Mouse (Mus musculus) gastrocnemius, adult 8-10 months (tissue): ENCODE results near the gene Vmn2r13. TPM values are rescaled to one million over a fixed set of nuclear protein-coding genes. Genes with fewer than 3 reads are reported as not detected.
"Not testable (repeated sequence)": the region's sequence is repeated elsewhere in the genome, so short reads cannot be mapped to it uniquely, and the experiment has no call there.

ENCODE experiments used
- DNase-seq, 2 experiments: peaks; one replicate each; pipeline ENCODE4 v3.0.0; 2022; ENCODE audit warnings: low spot score in 2 of 2
- total RNA-seq, 4 experiments: library from RNA; stranded (reverse); gene quantifications; 2 replicates each; pipeline ENCODE4 v1.2.4; 2022

Gene Vmn2r13
- not detected for total RNA-seq

DNA sequence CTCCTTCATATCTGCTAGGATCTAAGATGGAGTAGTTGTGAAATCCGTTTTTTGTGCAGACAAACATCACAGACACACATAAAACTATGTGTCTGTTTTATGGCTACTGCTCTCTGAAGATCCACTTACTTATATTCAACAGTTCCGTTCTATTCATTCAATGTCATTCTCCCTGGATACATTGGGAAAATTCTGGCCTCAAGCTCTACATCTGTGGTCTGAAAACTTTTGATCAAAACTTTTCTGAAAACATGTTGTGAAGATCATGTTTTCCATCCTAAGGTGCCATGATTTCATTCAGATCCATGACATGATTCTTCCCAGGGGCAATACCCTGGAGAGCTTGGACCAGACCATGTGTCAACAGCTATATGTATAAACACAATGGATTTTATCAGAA lies at the start of gene Vmn2r13:
TSS of gene Vmn2r13 (minus strand) at position 101 of the 400 bp plus-strand sequence.
- not testable (repeated sequence) for DNase-seq

DNA sequence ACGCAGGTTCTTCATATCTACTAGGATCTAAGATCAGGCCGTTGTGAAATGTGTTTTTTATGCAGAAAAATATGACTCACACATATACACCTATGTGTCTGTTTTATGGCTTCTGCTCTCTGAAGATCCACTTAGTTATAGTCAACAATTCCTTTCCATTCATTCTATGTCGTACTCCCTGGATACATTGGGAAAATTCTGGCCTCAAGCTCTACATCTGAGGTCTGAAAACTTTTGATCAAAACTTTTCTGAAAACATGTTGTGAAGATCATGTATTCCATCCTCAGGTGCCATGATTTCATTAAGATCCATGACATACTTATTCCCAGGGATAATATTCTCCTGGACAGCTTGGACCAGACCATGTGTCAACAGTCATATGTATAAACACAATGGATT lies 32.6 kb upstream of the Vmn2r13 start, which contains the start of gene Vmn2r14:
TSS of gene Vmn2r14 (minus strand) at position 101 of the 400 bp plus-strand sequence.
- DNase-seq, result no peak

DNA sequence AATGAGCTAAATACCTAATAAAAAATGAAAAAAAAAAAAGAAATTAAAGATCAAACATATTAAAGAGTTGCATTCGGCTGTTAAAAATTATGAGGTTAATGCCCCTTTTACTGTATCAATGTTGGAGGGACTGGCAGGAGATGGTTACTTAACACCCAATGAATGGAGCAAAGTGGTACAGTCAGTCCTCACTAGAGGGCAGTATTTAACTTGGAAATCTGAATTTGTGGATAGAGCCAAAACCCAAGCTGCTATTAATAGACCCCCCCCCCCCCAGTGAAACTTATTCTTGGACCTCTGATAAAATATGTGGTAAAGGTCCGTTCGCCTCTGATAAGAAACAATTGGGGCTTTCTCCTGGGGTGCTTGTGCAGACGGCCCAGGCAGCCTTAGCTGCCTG lies 25.1 kb downstream of the Vmn2r13 start:
- DNase-seq, result not testable (repeated sequence)

DNA sequence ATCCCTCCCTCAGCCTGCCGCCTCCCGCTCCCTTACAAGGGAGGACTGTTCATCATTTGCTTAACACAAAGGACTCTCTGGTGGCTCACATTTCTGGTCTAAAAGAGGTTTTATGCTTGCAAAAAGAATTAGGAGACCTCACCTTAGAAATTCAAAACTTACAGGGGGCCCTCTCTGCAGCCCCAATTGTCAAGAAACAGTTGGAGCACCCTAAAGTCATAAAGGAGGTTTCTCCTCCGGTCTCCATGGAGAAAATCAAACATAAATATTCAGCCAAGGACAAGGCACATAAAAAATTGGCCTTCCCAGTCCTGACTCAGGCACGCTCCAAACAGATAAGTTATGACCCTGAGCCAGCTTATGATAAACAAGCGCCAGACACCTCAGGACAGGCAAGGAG lies 31.9 kb downstream of the Vmn2r13 start:
- DNase-seq, result no peak

DNA sequence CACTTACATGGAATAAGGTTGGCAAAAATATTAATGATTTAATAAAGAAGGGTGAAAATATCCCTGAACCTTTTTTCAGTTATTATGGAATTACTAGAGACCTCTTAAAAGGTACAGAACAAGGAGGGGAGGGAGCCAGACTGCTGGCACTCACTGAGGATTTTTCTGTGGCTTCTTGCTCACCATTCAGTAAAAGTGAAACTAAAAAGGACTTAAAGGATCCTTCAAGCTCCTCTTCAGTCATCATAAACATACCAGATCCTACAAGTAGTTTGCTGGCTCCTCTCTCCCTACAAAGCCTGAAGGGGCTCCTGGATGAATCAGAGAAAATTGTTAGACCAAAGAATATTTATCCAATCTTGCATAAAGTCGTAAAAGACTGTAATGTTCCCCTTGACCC lies 32.4 kb downstream of the Vmn2r13 start:
- not testable (repeated sequence) for DNase-seq

DNA sequence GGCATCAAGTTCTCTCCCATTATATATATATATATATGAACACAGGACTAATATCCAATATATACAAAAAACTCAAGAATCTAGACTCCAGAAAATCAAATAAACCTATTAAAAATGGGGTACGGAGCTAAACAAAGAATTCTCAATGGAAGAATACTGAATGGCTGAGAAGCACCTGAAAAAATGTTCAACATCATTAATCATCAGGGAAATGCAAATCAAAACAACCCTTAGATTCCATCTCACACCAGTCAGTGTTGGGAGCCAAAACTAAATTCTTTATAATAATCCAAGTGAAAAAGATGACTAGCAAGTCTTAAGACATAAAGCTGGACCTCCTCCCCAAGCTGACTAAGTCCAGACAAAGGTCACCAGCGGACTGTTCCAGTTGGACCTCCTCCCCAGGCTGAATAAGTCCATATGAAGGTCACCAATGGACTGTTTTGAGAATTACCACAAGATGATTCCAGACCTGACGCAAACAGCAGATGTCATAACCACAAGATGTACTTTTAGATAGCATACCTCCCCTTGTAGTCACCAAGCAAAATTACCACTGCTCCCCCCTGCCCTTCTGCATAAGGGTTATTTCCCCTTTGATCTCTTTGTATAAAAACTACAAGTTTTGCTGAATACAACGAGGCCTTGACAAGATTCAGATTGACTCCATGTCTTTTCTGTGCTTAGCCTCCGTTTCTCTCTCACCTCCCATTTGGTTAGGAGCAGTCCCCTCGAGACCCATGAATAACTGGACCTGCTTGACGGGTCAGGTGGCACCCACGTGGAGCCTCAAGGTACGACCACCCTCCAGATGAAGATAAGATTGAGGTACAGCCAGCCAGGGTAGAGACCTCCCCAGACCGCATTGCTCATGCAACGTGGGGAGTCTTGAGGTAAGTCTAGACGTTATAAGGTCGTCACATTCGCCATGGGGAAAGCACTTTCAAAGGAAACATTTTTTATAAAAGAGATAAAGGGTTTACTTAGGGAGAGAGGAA lies 33.2 kb downstream of the Vmn2r13 start:
- DNase-seq, result not testable (repeated sequence)

DNA sequence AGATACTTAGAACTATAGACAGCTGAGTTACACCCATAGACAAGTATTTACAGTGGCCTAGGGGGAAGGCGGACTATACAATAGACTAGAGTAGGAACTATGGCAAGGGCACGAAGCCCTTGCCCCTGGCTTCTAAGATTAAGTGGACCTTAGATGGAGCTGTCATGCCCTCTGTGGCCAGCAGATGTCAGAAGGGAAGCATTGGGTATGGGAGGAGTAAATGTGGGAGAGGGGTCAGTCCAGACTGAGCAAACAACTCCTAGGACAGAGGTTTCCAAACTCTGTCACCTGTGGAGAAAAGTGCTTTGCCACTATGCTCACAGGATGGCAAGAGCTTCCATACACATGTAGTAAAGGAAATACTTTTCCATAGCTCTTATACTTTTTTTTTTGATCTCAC lies 52.5 kb downstream of the Vmn2r13 start:
- no peak for DNase-seq

DNA sequence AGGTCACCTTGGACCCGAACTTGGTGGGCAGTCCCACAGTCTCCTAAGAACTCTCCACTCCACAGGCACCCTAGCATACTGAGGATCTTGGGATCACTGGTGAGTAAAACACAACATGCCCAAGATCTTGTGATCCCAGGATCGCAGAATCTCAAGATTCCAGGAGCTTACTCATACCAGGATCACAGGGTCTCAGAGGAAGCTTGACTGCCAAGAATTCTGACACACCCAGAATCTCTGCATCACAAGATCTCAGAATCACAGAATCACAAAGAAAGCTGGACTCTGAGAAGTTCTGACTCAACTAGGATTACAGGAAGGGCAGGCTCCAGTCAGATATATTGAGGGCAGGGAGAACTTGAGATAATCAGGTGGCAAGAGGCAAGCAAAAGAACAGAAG lies 55.3 kb downstream of the Vmn2r13 start:
- no peak for DNase-seq

Other genes starting within 250 kb of the Vmn2r13 start
- not detected for gene Vmn2r10, start 185.7 kb downstream of the Vmn2r13 start, total RNA-seq
- not detected for gene Vmn2r11, start 132.6 kb downstream of the Vmn2r13 start, total RNA-seq
- gene Vmn2r12, start 94.2 kb downstream of the Vmn2r13 start, total RNA-seq, result not detected
- gene Vmn2r14, start 32.5 kb upstream of the Vmn2r13 start, total RNA-seq, result not detected
- gene Vmn2r15, start 105.4 kb upstream of the Vmn2r13 start, total RNA-seq, result not detected
- gene Vmn2r16, start 138.0 kb upstream of the Vmn2r13 start, total RNA-seq, result not detected
- not detected for gene Vmn2r17, start 227.5 kb upstream of the Vmn2r13 start, total RNA-seq